Mouse (Mus musculus): ENCODE measurements around the gene Ankrd54. TPM values are rescaled to one million over a fixed set of nuclear protein-coding genes. Genes with fewer than 3 reads are reported as not detected.
A peak's percentile ranks its signal among the peaks of the same experiment; 100 is the strongest.
"Not testable (repeated sequence)": the region's sequence is repeated elsewhere in the genome, so short reads cannot be mapped to it uniquely, and the experiment has no call there.

Gene Ankrd54
- total and polyA plus RNA-seq, 3 experiments, result 21.8 to 38.6 (median 26.4) TPM

DNA sequence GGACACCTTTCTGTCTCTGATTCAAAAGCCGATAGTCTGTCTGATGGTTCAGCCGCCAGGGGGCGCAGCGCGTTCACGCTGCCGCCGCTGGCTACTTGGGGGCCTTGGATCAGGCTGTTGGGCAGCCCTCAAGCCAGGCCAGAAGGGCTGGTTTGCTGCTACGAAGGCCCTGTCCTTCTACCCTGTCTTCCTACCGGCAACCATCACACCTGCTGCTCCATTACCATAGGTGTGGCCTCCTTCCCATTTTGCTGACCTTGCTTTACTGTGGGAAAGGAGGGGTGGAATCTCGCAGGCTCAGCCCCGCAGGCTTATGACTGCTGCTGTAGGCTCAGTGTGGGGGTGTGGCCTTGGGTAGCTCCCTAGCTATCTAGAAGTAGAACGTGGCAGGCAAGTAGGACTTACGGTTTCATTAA, 24.8 kb downstream of the Ankrd54 start (continued):
- TF ChIP-seq CTCF (conservative IDR thresholded peaks at IDR 0.05 in 1 of 2, IDR thresholded peaks at IDR 0.05 in 1 of 2; ENCODE audit: low read depth in 2 of 2, low read length in 2 of 2), result peak; percentile 72 to 91
- no peak for TF ChIP-seq JUN (IDR thresholded peaks at IDR 0.05; ENCODE audit: insufficient read depth, low read depth, low read length)
- no peak for TF ChIP-seq ETS1 (conservative IDR thresholded peaks at IDR 0.05; ENCODE audit: low read depth, low read length)
- 0 out of 2 replicates have a peak, but pooled peaks have one; percentile 13 for TF ChIP-seq BHLHE40 (IDR thresholded peaks at IDR 0.05; ENCODE audit: low read depth, low read length)
- no peak for TF ChIP-seq CHD2 (IDR thresholded peaks at IDR 0.05; ENCODE audit: low read length)
- TF ChIP-seq TBP (conservative IDR thresholded peaks at IDR 0.05; ENCODE audit: low read depth, low read length), result no peak
- TF ChIP-seq MAX (IDR thresholded peaks at IDR 0.05; ENCODE audit: low read length), result 0 out of 2 replicates have a peak, but pooled peaks have one; percentile 36
- TF ChIP-seq TCF12 (IDR thresholded peaks at IDR 0.05; ENCODE audit: low read depth, low read length), result no peak
- no peak for TF ChIP-seq POLR2AphosphoS2 (IDR thresholded peaks at IDR 0.05; ENCODE audit: low read depth, low read length)
- no peak for TF ChIP-seq HCFC1 (IDR thresholded peaks at IDR 0.05; ENCODE audit: low read depth, low read length)
- TF ChIP-seq IRF4 (IDR thresholded peaks at IDR 0.05; ENCODE audit: low read depth, low read length), result 0 out of 2 replicates have a peak, but pooled peaks have one; percentile 26

DNA sequence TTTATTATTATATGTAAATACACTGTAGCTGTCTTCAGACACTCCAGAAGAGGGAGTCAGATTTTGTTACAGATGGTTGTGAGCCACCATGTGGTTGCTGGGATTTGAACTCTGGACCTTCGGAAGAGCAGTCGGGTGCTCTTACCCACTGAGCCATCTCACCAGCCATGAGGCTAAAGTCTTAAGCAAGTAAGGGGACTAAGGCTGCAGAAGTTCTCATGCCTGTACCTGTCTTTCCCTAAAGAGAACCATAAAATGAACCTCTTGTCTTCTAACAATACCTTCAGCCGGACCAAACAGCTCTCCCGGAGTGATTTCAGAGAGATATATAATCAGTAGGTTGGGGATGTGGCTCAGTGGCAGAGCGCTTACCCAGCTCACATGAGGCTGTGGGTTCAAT, 30.8 kb downstream of the Ankrd54 start:
- Histone ChIP-seq H3K36me3 (replicated peaks in 1 of 2; ENCODE audit: control insufficient read depth in 1 of 2, insufficient read depth in 1 of 2, low read length in 1 of 2) (peaks cover 8 to 18% of the 10 kb centered on the region in 2 experiments), H3K27me3 (replicated peaks) (peaks cover 78% of the 10 kb centered on the region), H3K4me1 (ENCODE audit: control insufficient read depth in 1 of 2, insufficient read depth in 2 of 2) (peaks cover 0 to 28% of the 10 kb centered on the region in 2 experiments; a peak in 2 of 4 replicates)
- H3K27ac ChIP-seq (ENCODE audit: insufficient read depth, low read depth); in situ Hi-C loops (cut with MboI; ENCODE audit: low pct_ligation_motif_present, low pct_unique_long_range_greater_than_20kb, low sequenced_read_pairs); H3K9ac ChIP-seq (ENCODE audit: insufficient read depth, low read depth); H3K9me3 ChIP-seq (replicated peaks; ENCODE audit: low read length); H3K4me3 ChIP-seq (replicated peaks in 1 of 3; ENCODE audit: low read depth in 2 of 3, low read length in 2 of 3, poor library complexity in 1 of 3); DNase-seq (ENCODE audit: extremely low read depth); H3K79me2 ChIP-seq (replicated peaks; ENCODE audit: control insufficient read depth, extremely low read depth, insufficient read depth, poor library complexity, severe bottlenecking); H3K4me2 ChIP-seq (ENCODE audit: insufficient read depth, low read depth, poor library complexity, severe bottlenecking); dilution Hi-C loops (cut with MboI; ENCODE audit: extremely low pct_ligation_motif_present, extremely low pct_unique_long_range_greater_than_20kb, low sequenced_read_pairs): not testable (repeated sequence)
- peak; percentile 74 for TF ChIP-seq TBP (conservative IDR thresholded peaks at IDR 0.05; ENCODE audit: low read depth, low read length)

DNA sequence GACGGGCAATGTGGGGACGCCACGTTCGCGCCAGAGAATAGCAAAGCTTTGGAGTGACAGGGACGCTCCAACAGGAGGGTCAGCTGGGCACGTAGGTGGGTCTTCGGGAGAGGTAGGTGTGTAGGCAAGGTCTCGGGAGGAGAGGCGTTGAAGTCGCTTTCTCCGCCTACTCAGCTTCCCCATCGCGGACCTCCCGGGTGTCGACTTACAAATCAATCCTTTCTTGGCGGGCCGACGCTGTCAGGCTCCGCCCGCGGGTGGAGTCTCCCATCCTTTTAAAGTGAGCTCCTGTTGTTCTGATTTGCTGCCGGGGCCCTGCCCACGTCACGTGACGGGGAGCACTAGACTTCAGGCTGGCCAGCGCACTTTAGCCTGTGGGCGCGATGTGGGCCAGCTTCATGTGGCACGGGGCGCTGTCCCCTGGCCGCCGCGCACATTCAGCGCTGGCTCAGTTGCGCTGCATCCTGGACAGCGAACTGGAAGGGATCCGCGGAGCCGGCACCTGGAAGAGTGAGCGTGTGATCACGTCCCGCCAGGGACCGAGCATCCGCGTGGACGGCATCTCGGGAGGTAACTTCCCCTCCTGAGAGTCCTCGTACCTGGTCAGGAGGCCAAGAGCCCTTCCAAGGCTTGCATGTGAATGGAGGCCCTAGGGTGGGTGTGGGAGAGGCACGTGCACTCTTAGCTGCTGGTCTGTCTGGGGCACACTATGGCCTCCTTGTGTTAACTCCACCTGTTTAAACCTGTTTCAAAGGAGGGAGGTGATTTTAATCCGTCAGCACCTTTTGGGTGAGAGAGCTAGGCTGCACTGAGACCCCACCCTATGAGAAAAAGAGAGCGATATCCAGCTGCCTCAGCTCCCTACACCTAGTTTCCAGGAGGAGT, 31.9 kb downstream of the Ankrd54 start:
- in situ Hi-C loops (cut with MboI; ENCODE audit: low pct_ligation_motif_present, low pct_unique_long_range_greater_than_20kb, low sequenced_read_pairs) (no loop called here), dilution Hi-C loops (cut with MboI; ENCODE audit: extremely low pct_ligation_motif_present, extremely low pct_unique_long_range_greater_than_20kb, low sequenced_read_pairs) (no loop called here)
- Histone ChIP-seq H3K4me2 (ENCODE audit: insufficient read depth, low read depth, poor library complexity, severe bottlenecking) (peak overlapping the region; percentile 97), H3K27me3 (replicated peaks) (peaks cover 86% of the 10 kb centered on the region), H3K9ac (ENCODE audit: insufficient read depth, low read depth) (peak overlapping the region; percentile 81), H3K4me3 (replicated peaks in 1 of 3; ENCODE audit: low read depth in 2 of 3, low read length in 2 of 3, poor library complexity in 1 of 3) (peak overlapping the region; percentile 46 to 78 (median 48)), H3K79me2 (replicated peaks; ENCODE audit: control insufficient read depth, extremely low read depth, insufficient read depth, poor library complexity, severe bottlenecking) (no peaks in the 10 kb centered on the region), H3K27ac (ENCODE audit: insufficient read depth, low read depth) (no peak overlapping the region), H3K4me1 (ENCODE audit: control insufficient read depth in 1 of 2, insufficient read depth in 2 of 2) (peaks cover 0 to 28% of the 10 kb centered on the region in 2 experiments; a peak in 2 of 4 replicates), H3K9me3 (replicated peaks; ENCODE audit: low read length) (peaks cover 9% of the 10 kb centered on the region), H3K36me3 (replicated peaks in 1 of 2; ENCODE audit: control insufficient read depth in 1 of 2, insufficient read depth in 1 of 2, low read length in 1 of 2) (peaks cover 0 to 7% of the 10 kb centered on the region in 2 experiments)
- DNase-seq (ENCODE audit: extremely low read depth), result peak; percentile 74
- TF ChIP-seq JUND (conservative IDR thresholded peaks at IDR 0.05; ENCODE audit: low read depth, low read length), result no peak
- TF ChIP-seq NRF1 (IDR thresholded peaks at IDR 0.05; ENCODE audit: low read depth, low read length), result no peak
- TF ChIP-seq ETS1 (conservative IDR thresholded peaks at IDR 0.05; ENCODE audit: low read depth, low read length), result no peak
- no peak for TF ChIP-seq MEF2A (IDR thresholded peaks at IDR 0.05; ENCODE audit: borderline replicate concordance, low read depth, low read length)
- no peak for TF ChIP-seq POLR2AphosphoS2 (IDR thresholded peaks at IDR 0.05; ENCODE audit: low read depth, low read length)
- TF ChIP-seq EP300 (IDR thresholded peaks at IDR 0.05; ENCODE audit: low read length), result no peak
- TF ChIP-seq UBTF (IDR thresholded peaks at IDR 0.05; ENCODE audit: low read depth, low read length), result no peak
- TF ChIP-seq CHD2 (IDR thresholded peaks at IDR 0.05; ENCODE audit: low read length), result peak; percentile 19; the same call in 1 of the 2 replicates
- TF ChIP-seq SIN3A (IDR thresholded peaks at IDR 0.05; ENCODE audit: low read length), result peak; percentile 68
- peak; percentile 28; the same call in 1 of the 2 replicates for TF ChIP-seq MYC (IDR thresholded peaks at IDR 0.05; ENCODE audit: low read depth, low read length)
- TF ChIP-seq TBP (conservative IDR thresholded peaks at IDR 0.05; ENCODE audit: low read depth, low read length), result no peak; the same call in 1 of the 2 replicates
- no peak for TF ChIP-seq MAFK (IDR thresholded peaks at IDR 0.05; ENCODE audit: insufficient replicate concordance, low read length)
- peak; percentile 53; the same call in 1 of the 2 replicates for TF ChIP-seq E2F4 (IDR thresholded peaks at IDR 0.05; ENCODE audit: insufficient replicate concordance, low read depth, low read length)
- TF ChIP-seq MAZ (IDR thresholded peaks at IDR 0.05; ENCODE audit: low read depth, low read length), result no peak
- TF ChIP-seq GABPA (IDR thresholded peaks at IDR 0.05; ENCODE audit: insufficient replicate concordance, low read depth, low read length), result no peak
- no peak for TF ChIP-seq HCFC1 (IDR thresholded peaks at IDR 0.05; ENCODE audit: low read depth, low read length)
- no peak for TF ChIP-seq JUN (IDR thresholded peaks at IDR 0.05; ENCODE audit: insufficient read depth, low read depth, low read length)
- no peak for TF ChIP-seq RCOR1 (conservative IDR thresholded peaks at IDR 0.05; ENCODE audit: low read depth, low read length)
- TF ChIP-seq POLR2A (IDR thresholded peaks at IDR 0.05; ENCODE audit: low read depth, low read length), result peak; percentile 86
- TF ChIP-seq RAD21 (IDR thresholded peaks at IDR 0.05; ENCODE audit: low read depth, low read length), result no peak
- no peak for TF ChIP-seq PAX5 (IDR thresholded peaks at IDR 0.05; ENCODE audit: low read length)
- no peak for TF ChIP-seq SMC3 (IDR thresholded peaks at IDR 0.05; ENCODE audit: low read depth, low read length)
